Mouse (Mus musculus) small intestine, adult 2 months (tissue): ENCODE measurements around the gene Tbc1d10a.

ENCODE experiments used
- CTCF ChIP-seq: fragments of 200-500 bp; IDR thresholded peaks from 2 replicates; pipeline ENCODE4 v1.5.1; 2012; ENCODE audit warnings: low read depth, mild to moderate bottlenecking, control low read depth, inconsistent platforms, low read length, moderate library complexity, mixed read lengths; ENCODE audit not compliant: insufficient replicate concordance, insufficient read length; ENCODE audit errors: extremely low read depth
- POLR2A ChIP-seq: fragments of 200-500 bp; IDR thresholded peaks from 2 replicates; pipeline ENCODE4 v1.6.1; 2012; ENCODE audit warnings: low read depth, mild to moderate bottlenecking, control low read depth, inconsistent platforms, low read length, moderate library complexity

DNA sequence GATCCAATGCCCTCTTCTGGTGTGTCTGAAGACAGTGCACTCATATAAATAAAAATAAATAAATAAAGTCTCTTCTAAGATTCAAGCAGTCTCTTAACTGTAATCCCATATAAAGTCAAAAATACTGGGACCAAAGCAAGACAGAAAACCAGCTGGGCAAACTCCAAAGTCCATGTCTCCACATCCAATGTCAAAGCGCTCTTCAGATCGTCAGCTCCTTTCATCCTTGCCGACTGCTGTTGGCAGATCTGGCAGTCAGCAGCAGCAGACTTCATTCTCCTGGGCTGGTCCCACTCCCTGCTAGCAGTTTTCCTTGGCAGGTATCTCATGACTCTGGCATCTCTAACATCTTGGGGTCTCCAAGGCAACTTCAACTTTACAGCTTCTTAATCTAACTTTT, 27.9 kb upstream of the Tbc1d10a start:
- TF ChIP-seq CTCF (no peak), POLR2A (no peak)
